Mouse (Mus musculus): Measurements from ENCODE around the gene Tecr.
"Not testable (repeated sequence)": the region's sequence is repeated elsewhere in the genome, so short reads cannot be mapped to it uniquely, and the experiment has no call there.

Tecr gene

GRCm38 (mm10) chr8:83617111-83617510 lies 9.3 kb upstream of the Tecr start:
- no peak for DNase-seq

GRCm38 (mm10) chr8:83616625-83617024 lies 8.9 kb upstream of the Tecr start:
- DNase-seq, result no peak

GRCm38 (mm10) chr8:83613695-83614094 lies 5.9 kb upstream of the Tecr start:
- DNase-seq, result no peak

- DNase-seq, result no peak
These were observed 4.2 kb upstream of the Tecr start for GRCm38 (mm10) chr8:83611921-83612320.

- DNase-seq, result no peak
These were observed 1.9 kb upstream of the Tecr start for GRCm38 (mm10) chr8:83609547-83610180.

- DNase-seq, result no peak
These were observed 1.3 kb upstream of the Tecr start for GRCm38 (mm10) chr8:83609086-83609485.

- DNase-seq, result no peak
These were observed 643 bp upstream of the Tecr start for GRCm38 (mm10) chr8:83608398-83608829.

GRCm38 (mm10) chr8:83602650-83603029 lies 5.1 kb downstream of the Tecr start:
- DNase-seq, result no peak

GRCm38 (mm10) chr8:83599814-83600213 lies 8.0 kb downstream of the Tecr start:
- DNase-seq, result no peak

GRCm38 (mm10) chr8:83598146-83598545 lies 9.6 kb downstream of the Tecr start:
- DNase-seq, result no peak

- peak; percentile 32 for DNase-seq
These were observed 11.4 kb downstream of the Tecr start for GRCm38 (mm10) chr8:83596369-83596768.

- not testable (repeated sequence) for DNase-seq
These were observed 12.8 kb downstream of the Tecr start for GRCm38 (mm10) chr8:83595050-83595345.

- peak; percentile 99 for DNase-seq
These were observed 13.4 kb downstream of the Tecr start for GRCm38 (mm10) chr8:83594167-83595049.

GRCm38 (mm10) chr8:83593325-83594166 lies 14.2 kb downstream of the Tecr start:
- DNase-seq, result no peak

- DNase-seq, result peak; percentile 26
These were observed 15.1 kb downstream of the Tecr start for GRCm38 (mm10) chr8:83592682-83593081.

- no peak for DNase-seq
These were observed 17.2 kb downstream of the Tecr start for GRCm38 (mm10) chr8:83590488-83591023.

- no peak for DNase-seq
These were observed 18.9 kb downstream of the Tecr start for GRCm38 (mm10) chr8:83588886-83589285.

- no peak for DNase-seq
These were observed 20.1 kb downstream of the Tecr start for GRCm38 (mm10) chr8:83587644-83588043.

GRCm38 (mm10) chr8:83585333-83585732 lies 22.4 kb downstream of the Tecr start:
- peak; percentile 72 for DNase-seq

GRCm38 (mm10) chr8:83584771-83585170 lies 23.0 kb downstream of the Tecr start:
- DNase-seq, result peak; percentile 55

- no peak for DNase-seq
These were observed 24.5 kb downstream of the Tecr start for GRCm38 (mm10) chr8:83583236-83583635.

GRCm38 (mm10) chr8:83582226-83582625 lies 25.5 kb downstream of the Tecr start:
- peak; percentile 44 for DNase-seq

- peak; percentile 34 for DNase-seq
These were observed 26.9 kb downstream of the Tecr start for GRCm38 (mm10) chr8:83580826-83581225.
